Mouse (Mus musculus) forebrain, postnatal 0 days (tissue): ENCODE measurements around the gene Col8a2. TPM values are rescaled to one million over a fixed set of nuclear protein-coding genes. Genes with fewer than 3 reads are reported as not detected.

ENCODE experiments used
- ATAC-seq: fragments of 200-750 bp; cut with Nextera tagmentation; 2 replicates; pipeline ENCODE4 v1.8.0; 2017; ENCODE audit warnings: mild to moderate bottlenecking, moderate library complexity
- DNase-seq: peaks from one replicate; pipeline ENCODE4 v3.0.0-alpha.2; 2015
- H3K27ac ChIP-seq: fragments of 300-500 bp; sonication (generic); 2 replicates; pipeline ENCODE4 v1.5.1; 2014; ENCODE audit warnings: low read depth, mild to moderate bottlenecking, antibody characterized with exemption, low read length, moderate library complexity, mixed read lengths
- H3K27me3 ChIP-seq: fragments of 300-500 bp; sonication (generic); 2 replicates; pipeline ENCODE4 v1.6.1; 2014; ENCODE audit warnings: mild to moderate bottlenecking, low read length, mixed read lengths; ENCODE audit not compliant: insufficient read depth
- H3K36me3 ChIP-seq: fragments of 300-500 bp; sonication (generic); 2 replicates; pipeline ENCODE4 v1.6.1; 2014; ENCODE audit warnings: mild to moderate bottlenecking, moderate library complexity; ENCODE audit not compliant: insufficient read depth
- H3K4me1 ChIP-seq: fragments of 300-500 bp; sonication (generic); 2 replicates; pipeline ENCODE4 v1.6.1; 2014; ENCODE audit warnings: antibody characterized with exemption; ENCODE audit not compliant: insufficient read depth
- H3K4me2 ChIP-seq: fragments of 300-500 bp; sonication (generic); 2 replicates; pipeline ENCODE4 v1.6.1; 2014; ENCODE audit warnings: low read depth, mild to moderate bottlenecking, moderate library complexity
- H3K4me3 ChIP-seq: fragments of 300-500 bp; sonication (generic); 2 replicates; pipeline ENCODE4 v1.5.1; 2014; ENCODE audit warnings: low read depth, low read length, mixed read lengths
- H3K9ac ChIP-seq: fragments of 300-500 bp; sonication (generic); 2 replicates; pipeline ENCODE4 v1.6.1; 2014; ENCODE audit warnings: mild to moderate bottlenecking
- H3K9me3 ChIP-seq: fragments of 300-500 bp; sonication (generic); 2 replicates; pipeline ENCODE4 v1.6.1; 2016; ENCODE audit warnings: low read length
- CTCF ChIP-seq: sonication (generic); IDR thresholded peaks from 2 replicates; pipeline ENCODE4 v1.5.1; 2016; ENCODE audit warnings: antibody characterized with exemption, control low read depth, low read depth
- WGBS: fragments of 180-500 bp; shearing (Covaris S2); extraction: QIAGEN DNeasy Blood & Tissue Kit; methylation state at CpG from one replicate; pipeline ENCODE4 v1.1.7; 2014; 5-methylcytosine and 5-hydroxymethylcytosine counted together
- polyA plus RNA-seq: library from polyadenylated mRNA; unstranded; fragments of >200 nt; fragmentation: Nextera tagmentation; extraction: Ambion mirVana; gene quantifications from 2 replicates; pipeline ENCODE4 v1.2.1, GENCODE M21; 2015
- total RNA-seq: library from RNA; depleted of rRNA; stranded (reverse); fragments of >200 nt; gene quantifications from 2 replicates; pipeline ENCODE4 v1.2.3, GENCODE M21; 2014

The Col8a2 gene
- total and polyA plus RNA-seq, 2 experiments from 2014 or later, result 3.0 to 11.6 TPM

DNA sequence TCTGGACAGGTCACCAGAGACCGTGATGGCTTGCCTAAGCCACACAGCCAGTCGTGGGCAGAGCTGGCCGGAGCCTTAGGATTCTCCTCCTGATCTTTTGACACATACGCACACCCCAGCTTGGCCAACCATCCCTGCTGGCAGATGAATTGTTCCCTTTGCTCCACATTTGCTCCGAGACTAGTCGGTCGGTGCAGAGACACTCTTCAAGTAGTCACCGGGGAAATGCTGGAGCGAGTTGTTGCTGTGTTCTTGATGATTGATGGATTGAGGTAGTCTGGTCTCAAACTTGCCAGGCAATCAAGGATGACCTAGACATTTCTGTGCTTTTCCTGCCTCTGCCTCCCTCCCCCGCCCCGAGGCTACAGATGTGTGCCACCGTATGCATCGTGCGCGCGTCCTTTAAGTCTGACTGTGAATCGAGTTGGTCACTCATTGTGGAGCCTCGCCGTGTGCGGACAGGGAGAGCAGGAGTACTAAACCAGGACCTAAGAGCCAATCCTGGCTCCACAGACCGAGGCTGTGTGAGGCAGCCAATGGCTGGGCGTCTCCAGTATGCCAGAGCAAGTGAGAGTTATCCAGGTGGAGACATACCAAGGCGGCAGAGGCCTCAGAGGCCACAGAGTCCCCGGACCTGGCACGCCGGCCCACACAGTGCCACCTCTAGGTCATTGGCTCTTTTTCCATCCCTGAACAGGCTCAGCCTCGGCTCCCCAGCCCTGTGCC, 15.2 kb downstream of the Col8a2 start:
- no peak; the same call in 1 of the 2 replicates for ATAC-seq
- no peak for TF ChIP-seq CTCF

DNA sequence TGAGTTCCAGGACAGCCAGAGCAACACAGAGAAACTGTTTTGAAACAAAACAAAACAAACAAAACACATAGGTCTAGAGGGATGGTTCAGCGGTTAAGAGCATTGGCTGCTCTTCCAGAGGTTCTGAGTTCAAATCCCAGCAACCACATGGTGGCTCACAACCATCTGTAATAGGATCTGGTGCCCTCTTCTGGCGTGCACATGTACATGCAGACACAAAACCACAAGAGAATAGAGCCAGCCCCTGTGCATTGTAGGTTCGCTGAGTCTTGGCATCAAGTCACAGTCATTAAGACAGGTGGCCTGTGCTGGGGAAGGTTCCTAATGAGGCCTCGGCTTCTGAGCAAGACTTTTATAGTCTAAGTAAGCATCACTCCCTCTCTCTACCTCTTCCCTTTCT, 17.3 kb downstream of the Col8a2 start:
- no peaks in the 10 kb centered on the region for H3K36me3 ChIP-seq
- DNase-seq (no peak), ATAC-seq (no peak)
- no peak overlapping the region for H3K9ac ChIP-seq
- no peak overlapping the region for H3K4me2 ChIP-seq
- H3K27ac ChIP-seq, result no peak overlapping the region
- 46% methylated on average over 4 of the region's 4 CpGs for WGBS
- no peak overlapping the region for H3K4me3 ChIP-seq
- 0 out of 2 replicates have a peak, but pooled peaks cover 3% of the 10 kb centered on the region for H3K9me3 ChIP-seq
- peaks cover 33% of the 10 kb centered on the region for H3K27me3 ChIP-seq
- TF ChIP-seq CTCF, result peak; percentile 39
- no peaks in the 10 kb centered on the region for H3K4me1 ChIP-seq

More for the DNA sequence above, 15.2 kb downstream of the Col8a2 start:
- H3K4me2 ChIP-seq, result peak overlapping the region; percentile 42
- DNase-seq, result no peak
- 4% methylated on average over 27 of the region's 27 CpGs for WGBS
- peaks cover 5% of the 10 kb centered on the region; the same call in 1 of the 2 replicates for H3K4me1 ChIP-seq
- peaks cover 45% of the 10 kb centered on the region for H3K27me3 ChIP-seq
- H3K36me3 ChIP-seq, result no peaks in the 10 kb centered on the region
- H3K27ac ChIP-seq, result no peak overlapping the region
- H3K4me3 ChIP-seq, result 0 out of 2 replicates have a peak overlapping the region, but pooled peaks have one; percentile 17
- 0 out of 2 replicates have a peak, but pooled peaks cover 3% of the 10 kb centered on the region for H3K9me3 ChIP-seq
- no peak overlapping the region for H3K9ac ChIP-seq

DNA sequence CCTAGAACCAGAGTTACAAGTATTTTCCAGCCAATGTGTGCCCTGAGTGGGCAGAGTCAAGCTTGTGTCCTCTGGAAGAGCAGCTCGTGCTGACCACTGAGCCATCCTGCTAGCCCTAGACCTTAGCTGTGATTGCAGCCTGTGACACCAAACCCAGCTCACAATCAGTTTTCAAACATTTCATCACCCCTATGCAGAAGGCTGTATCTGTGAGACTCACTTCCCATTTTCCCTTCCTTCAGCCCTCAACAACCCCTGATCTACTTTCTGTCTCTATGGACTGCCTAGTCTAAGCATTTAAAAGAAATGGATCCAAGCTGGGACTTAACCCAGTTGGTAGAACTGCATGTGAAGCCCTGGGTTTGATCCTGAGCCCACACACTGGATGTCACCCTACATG, 18.8 kb downstream of the Col8a2 start:
- H3K27ac ChIP-seq, result no peak overlapping the region
- WGBS, result 94% methylated on average over 1 of the region's 1 CpGs
- H3K27me3 ChIP-seq, result peaks cover 28% of the 10 kb centered on the region
- no peak overlapping the region for H3K9ac ChIP-seq
- 0 out of 2 replicates have a peak, but pooled peaks cover 3% of the 10 kb centered on the region for H3K9me3 ChIP-seq
- no peaks in the 10 kb centered on the region for H3K4me1 ChIP-seq
- DNase-seq (no peak), ATAC-seq (no peak)
- no peak overlapping the region for H3K4me3 ChIP-seq
- H3K36me3 ChIP-seq, result no peaks in the 10 kb centered on the region
- no peak overlapping the region for H3K4me2 ChIP-seq
- TF ChIP-seq CTCF, result no peak

DNA sequence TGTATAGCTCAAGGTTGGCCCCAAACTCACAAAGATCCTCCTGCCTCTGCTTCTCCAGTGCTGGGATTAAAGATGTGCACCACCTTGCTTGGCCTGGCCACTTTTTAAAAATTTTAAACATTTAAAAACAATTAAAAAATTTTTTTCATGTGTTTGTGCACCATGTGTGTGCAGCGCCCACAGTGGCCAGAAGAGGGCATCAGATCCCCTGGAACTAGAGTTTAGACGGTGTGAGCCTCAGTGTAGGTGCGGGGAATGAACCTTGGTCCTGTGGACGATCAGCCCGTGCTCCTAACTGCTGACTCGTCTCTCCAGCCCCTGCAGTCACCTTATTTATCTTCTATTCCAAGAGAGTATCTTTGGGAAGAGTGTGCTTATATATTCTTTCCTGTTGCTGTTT, 19.5 kb downstream of the Col8a2 start:
- 0 out of 2 replicates have a peak, but pooled peaks cover 3% of the 10 kb centered on the region for H3K9me3 ChIP-seq
- no peak overlapping the region for H3K4me3 ChIP-seq
- no peak overlapping the region for H3K9ac ChIP-seq
- TF ChIP-seq CTCF, result 0 out of 2 replicates have a peak, but pooled peaks have one; percentile 22
- 89% methylated on average over 6 of the region's 6 CpGs for WGBS
- no peak overlapping the region for H3K4me2 ChIP-seq
- no peaks in the 10 kb centered on the region for H3K4me1 ChIP-seq
- DNase-seq, result no peak
- H3K36me3 ChIP-seq, result no peaks in the 10 kb centered on the region
- peaks cover 22% of the 10 kb centered on the region for H3K27me3 ChIP-seq
- ATAC-seq, result no peak
- no peak overlapping the region for H3K27ac ChIP-seq

DNA sequence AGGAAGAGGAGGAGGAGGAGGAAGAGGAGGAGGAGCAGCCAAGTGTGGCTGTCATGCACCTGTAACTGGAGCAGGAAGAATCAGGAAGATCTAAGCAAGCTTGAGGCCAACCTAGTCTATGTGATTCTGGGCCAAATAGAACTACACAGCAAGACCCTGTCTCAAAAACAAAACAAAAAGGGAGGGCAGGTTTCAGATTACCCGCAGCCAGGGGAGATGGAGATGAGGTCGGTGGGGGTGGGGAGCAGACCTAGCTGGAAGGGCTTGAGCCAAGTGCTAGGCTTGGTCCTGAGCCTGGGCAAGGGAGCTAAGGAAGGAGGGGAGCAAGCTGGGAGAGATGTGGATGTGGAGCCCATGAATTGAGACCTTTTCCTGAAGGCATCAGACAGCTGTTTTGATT, 20.2 kb downstream of the Col8a2 start:
- Histone ChIP-seq H3K4me1 (no peaks in the 10 kb centered on the region), H3K27me3 (peaks cover 14% of the 10 kb centered on the region), H3K9ac (no peak overlapping the region), H3K4me3 (no peak overlapping the region), H3K36me3 (no peaks in the 10 kb centered on the region), H3K27ac (no peak overlapping the region), H3K9me3 (0 out of 2 replicates have a peak, but pooled peaks cover 3% of the 10 kb centered on the region), H3K4me2 (no peak overlapping the region)
- WGBS, result 20% methylated on average over 2 of the region's 2 CpGs
- no peak for TF ChIP-seq CTCF
- ATAC-seq (no peak), DNase-seq (no peak)

DNA sequence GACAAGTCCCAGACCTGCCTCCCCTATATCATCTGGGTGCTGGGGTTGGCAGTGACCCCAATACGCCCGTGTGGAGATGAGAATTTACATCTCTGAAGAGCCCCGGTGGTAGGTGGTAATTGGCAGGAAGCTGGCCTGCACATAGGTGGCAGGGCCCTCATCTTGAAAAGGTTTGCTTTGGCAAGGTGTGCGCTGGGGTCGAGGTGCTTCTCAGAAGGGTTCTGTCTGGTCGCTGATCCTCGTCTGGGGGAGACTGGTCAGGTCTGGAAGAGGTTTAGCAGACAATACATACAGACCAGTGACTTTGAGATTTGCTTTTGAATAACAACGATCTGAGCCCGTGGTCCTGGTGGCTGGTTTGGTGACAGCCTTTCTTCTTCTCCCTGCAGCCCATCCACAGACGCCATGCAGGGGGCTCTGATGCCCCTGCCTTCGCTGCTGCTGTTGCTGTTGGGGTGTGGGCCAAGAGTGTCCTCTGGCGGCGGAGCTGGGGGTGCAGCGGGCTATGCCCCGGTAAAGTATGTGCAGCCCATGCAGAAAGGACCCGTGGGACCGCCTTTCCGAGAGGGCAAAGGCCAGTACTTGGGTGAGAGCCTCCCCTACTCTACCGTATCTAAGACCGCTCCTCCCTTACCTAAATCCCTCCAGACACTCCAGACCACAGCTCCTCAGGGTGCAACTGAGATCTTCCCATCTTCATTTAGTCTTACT, 22.8 kb downstream of the Col8a2 start:
- 15% methylated on average over 20 of the region's 20 CpGs for WGBS
- Histone ChIP-seq H3K9me3 (0 out of 2 replicates have a peak, but pooled peaks cover 3% of the 10 kb centered on the region), H3K9ac (peak overlapping the region; percentile 39), H3K4me1 (no peaks in the 10 kb centered on the region), H3K27me3 (no peaks in the 10 kb centered on the region), H3K27ac (no peak overlapping the region), H3K4me2 (peak overlapping the region; percentile 47), H3K4me3 (peak overlapping the region; percentile 21), H3K36me3 (no peaks in the 10 kb centered on the region)
- DNase-seq (no peak), ATAC-seq (peak; percentile 36; the same call in 1 of the 2 replicates)
- peak; percentile 27; the same call in 1 of the 2 replicates for TF ChIP-seq CTCF
